Mouse (Mus musculus): ENCODE data around the gene Crot. TPM values are rescaled to one million over a fixed set of nuclear protein-coding genes. Genes with fewer than 3 reads are reported as not detected.

Gene Crot
- total and polyA plus RNA-seq, 3 experiments: 13.4 to 18.2 (median 13.5) TPM

DNA sequence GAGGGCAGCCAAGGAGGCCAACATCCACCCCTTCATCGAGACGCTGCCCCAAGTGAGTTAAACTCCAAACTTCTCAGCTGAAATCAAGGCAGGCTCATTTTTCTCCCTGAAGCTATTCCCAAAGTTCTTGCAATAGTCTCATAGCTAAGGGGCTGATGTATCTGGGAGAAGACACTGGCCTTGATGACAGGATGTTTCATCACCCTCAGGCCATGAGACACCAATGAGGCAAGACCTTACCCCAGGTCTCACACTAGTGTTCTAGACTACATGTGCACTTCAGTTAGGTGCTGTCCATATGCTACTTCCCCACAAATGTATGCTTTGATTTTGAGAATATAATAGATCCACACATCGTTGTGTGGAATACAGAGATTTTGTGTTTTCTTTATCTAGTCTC lies 41.6 kb downstream of the Crot start:
- Histone ChIP-seq H3K36me3 (replicated peaks in 1 of 2; ENCODE audit: control insufficient read depth in 1 of 2, insufficient read depth in 1 of 2, low read length in 1 of 2) (no peaks in the 10 kb centered on the region), H3K27ac (ENCODE audit: insufficient read depth, low read depth) (no peak overlapping the region), H3K4me2 (ENCODE audit: insufficient read depth, low read depth, poor library complexity, severe bottlenecking) (no peak overlapping the region), H3K79me2 (replicated peaks; ENCODE audit: control insufficient read depth, extremely low read depth, insufficient read depth, poor library complexity, severe bottlenecking) (no peaks in the 10 kb centered on the region), H3K9me3 (replicated peaks; ENCODE audit: low read length) (no peaks in the 10 kb centered on the region), H3K27me3 (replicated peaks) (no peaks in the 10 kb centered on the region), H3K4me1 (ENCODE audit: control insufficient read depth in 1 of 2, insufficient read depth in 2 of 2) (peaks cover 11 to 22% of the 10 kb centered on the region in 2 experiments), H3K4me3 (replicated peaks in 1 of 3; ENCODE audit: low read depth in 2 of 3, low read length in 2 of 3, poor library complexity in 1 of 3) (no peak overlapping the region), H3K9ac (ENCODE audit: insufficient read depth, low read depth) (no peak overlapping the region)
- in situ Hi-C loops (cut with MboI; ENCODE audit: low pct_ligation_motif_present, low pct_unique_long_range_greater_than_20kb, low sequenced_read_pairs): no loop called here
- no peak for DNase-seq (ENCODE audit: extremely low read depth)
- TF ChIP-seq NRF1 (IDR thresholded peaks at IDR 0.05; ENCODE audit: low read depth, low read length) (no peak), NELFE (IDR thresholded peaks at IDR 0.05; ENCODE audit: low read depth, low read length) (no peak)
- dilution Hi-C loops (cut with MboI; ENCODE audit: extremely low pct_ligation_motif_present, extremely low pct_unique_long_range_greater_than_20kb, low sequenced_read_pairs): no loop called here

GRCm38 (mm10) chr5:8953660-8954059 lies 43.5 kb downstream of the Crot start:
- TF ChIP-seq RCOR1 (conservative IDR thresholded peaks at IDR 0.05; ENCODE audit: low read depth, low read length) (no peak), ZKSCAN1 (IDR thresholded peaks at IDR 0.05; ENCODE audit: borderline replicate concordance, low read depth, low read length) (no peak), MXI1 (IDR thresholded peaks at IDR 0.05; ENCODE audit: low read depth, low read length) (no peak), MYC (IDR thresholded peaks at IDR 0.05; ENCODE audit: low read depth, low read length) (no peak), HCFC1 (IDR thresholded peaks at IDR 0.05; ENCODE audit: low read depth, low read length) (no peak), JUN (IDR thresholded peaks at IDR 0.05; ENCODE audit: insufficient read depth, low read depth, low read length) (no peak), TBP (conservative IDR thresholded peaks at IDR 0.05; ENCODE audit: low read depth, low read length) (no peak)
- Histone ChIP-seq H3K4me2 (ENCODE audit: insufficient read depth, low read depth, poor library complexity, severe bottlenecking) (no peak overlapping the region), H3K9me3 (replicated peaks; ENCODE audit: low read length) (no peaks in the 10 kb centered on the region), H3K9ac (ENCODE audit: insufficient read depth, low read depth) (no peak overlapping the region), H3K27ac (ENCODE audit: insufficient read depth, low read depth) (no peak overlapping the region), H3K27me3 (replicated peaks) (no peaks in the 10 kb centered on the region), H3K4me3 (replicated peaks in 1 of 3; ENCODE audit: low read depth in 2 of 3, low read length in 2 of 3, poor library complexity in 1 of 3) (no peak overlapping the region), H3K4me1 (ENCODE audit: control insufficient read depth in 1 of 2, insufficient read depth in 2 of 2) (peaks cover 11 to 22% of the 10 kb centered on the region in 2 experiments), H3K79me2 (replicated peaks; ENCODE audit: control insufficient read depth, extremely low read depth, insufficient read depth, poor library complexity, severe bottlenecking) (no peaks in the 10 kb centered on the region), H3K36me3 (replicated peaks in 1 of 2; ENCODE audit: control insufficient read depth in 1 of 2, insufficient read depth in 1 of 2, low read length in 1 of 2) (no peaks in the 10 kb centered on the region)
- in situ Hi-C loops (cut with MboI; ENCODE audit: low pct_ligation_motif_present, low pct_unique_long_range_greater_than_20kb, low sequenced_read_pairs) (no loop called here), dilution Hi-C loops (cut with MboI; ENCODE audit: extremely low pct_ligation_motif_present, extremely low pct_unique_long_range_greater_than_20kb, low sequenced_read_pairs) (no loop called here)
- DNase-seq (ENCODE audit: extremely low read depth): no peak

DNA sequence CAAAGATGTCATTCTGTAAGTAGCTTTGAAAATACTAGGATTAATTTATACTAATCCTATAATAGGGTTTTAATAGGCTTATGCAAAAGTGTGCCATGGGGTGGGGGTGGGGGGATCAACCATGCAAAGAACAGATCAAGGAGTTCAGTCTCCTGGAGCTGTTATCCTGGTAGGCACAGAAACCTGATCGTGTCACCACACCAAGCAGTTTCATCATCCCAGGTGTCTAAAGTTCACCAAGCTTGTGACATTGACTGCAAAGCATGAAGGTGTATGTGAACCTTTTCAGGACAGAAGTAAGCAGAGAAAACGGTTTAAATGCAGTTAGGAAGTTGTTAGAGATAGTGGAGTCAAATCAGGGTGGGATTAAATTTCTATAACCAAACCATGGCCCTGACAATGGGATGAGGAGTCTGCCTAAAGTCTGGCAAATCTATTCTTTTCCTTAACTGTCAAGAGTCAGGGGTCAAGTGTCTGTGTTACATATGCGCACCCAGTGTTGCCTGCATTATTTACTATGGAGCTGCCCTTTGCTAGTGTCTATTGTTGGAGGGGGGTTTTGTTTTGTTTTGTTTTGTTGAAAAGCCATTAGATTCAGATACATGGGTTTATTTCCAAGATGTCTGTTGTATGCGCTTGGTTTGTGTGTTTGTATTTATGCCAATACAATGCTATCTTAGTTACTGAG lies 49.6 kb downstream of the Crot start:
- dilution Hi-C loops (cut with MboI; ENCODE audit: extremely low pct_ligation_motif_present, extremely low pct_unique_long_range_greater_than_20kb, low sequenced_read_pairs) (no loop called here), in situ Hi-C loops (cut with MboI; ENCODE audit: low pct_ligation_motif_present, low pct_unique_long_range_greater_than_20kb, low sequenced_read_pairs) (loop anchor here (10.0 kb wide), 1 partner anchor 97 kb away; no protein-coding TSS in a partner anchor)
- Histone ChIP-seq H3K9ac (ENCODE audit: insufficient read depth, low read depth) (no peak overlapping the region), H3K79me2 (replicated peaks; ENCODE audit: control insufficient read depth, extremely low read depth, insufficient read depth, poor library complexity, severe bottlenecking) (no peaks in the 10 kb centered on the region), H3K36me3 (replicated peaks in 1 of 2; ENCODE audit: control insufficient read depth in 1 of 2, insufficient read depth in 1 of 2, low read length in 1 of 2) (no peaks in the 10 kb centered on the region), H3K27ac (ENCODE audit: insufficient read depth, low read depth) (no peak overlapping the region), H3K4me3 (replicated peaks in 1 of 3; ENCODE audit: low read depth in 2 of 3, low read length in 2 of 3, poor library complexity in 1 of 3) (no peak overlapping the region), H3K4me2 (ENCODE audit: insufficient read depth, low read depth, poor library complexity, severe bottlenecking) (no peak overlapping the region), H3K9me3 (replicated peaks; ENCODE audit: low read length) (no peaks in the 10 kb centered on the region), H3K4me1 (ENCODE audit: control insufficient read depth in 1 of 2, insufficient read depth in 2 of 2) (peaks cover 0 to 35% of the 10 kb centered on the region in 2 experiments; a peak in 2 of 4 replicates), H3K27me3 (replicated peaks) (no peaks in the 10 kb centered on the region)
- TF ChIP-seq POLR2A (IDR thresholded peaks at IDR 0.05; ENCODE audit: low read depth, low read length): no peak
- TF ChIP-seq TCF12 (IDR thresholded peaks at IDR 0.05; ENCODE audit: low read depth, low read length): no peak
- no peak for TF ChIP-seq MYC (IDR thresholded peaks at IDR 0.05; ENCODE audit: low read depth, low read length)
- TF ChIP-seq RCOR1 (conservative IDR thresholded peaks at IDR 0.05; ENCODE audit: low read depth, low read length): no peak
- no peak for TF ChIP-seq NRF1 (IDR thresholded peaks at IDR 0.05; ENCODE audit: low read depth, low read length)
- TF ChIP-seq RAD21 (IDR thresholded peaks at IDR 0.05; ENCODE audit: low read depth, low read length): no peak
- TF ChIP-seq JUN (IDR thresholded peaks at IDR 0.05; ENCODE audit: insufficient read depth, low read depth, low read length): no peak
- no peak for TF ChIP-seq GABPA (IDR thresholded peaks at IDR 0.05; ENCODE audit: insufficient replicate concordance, low read depth, low read length)
- TF ChIP-seq UBTF (IDR thresholded peaks at IDR 0.05; ENCODE audit: low read depth, low read length): no peak
- TF ChIP-seq SIN3A (IDR thresholded peaks at IDR 0.05; ENCODE audit: low read length): no peak
- TF ChIP-seq CHD2 (IDR thresholded peaks at IDR 0.05; ENCODE audit: low read length): no peak
- no peak for TF ChIP-seq MAFK (IDR thresholded peaks at IDR 0.05; ENCODE audit: insufficient replicate concordance, low read length)
- TF ChIP-seq CHD1 (IDR thresholded peaks at IDR 0.05; ENCODE audit: low read depth, low read length): no peak
- TF ChIP-seq TBP (conservative IDR thresholded peaks at IDR 0.05; ENCODE audit: low read depth, low read length): no peak
- no peak for TF ChIP-seq ETS1 (conservative IDR thresholded peaks at IDR 0.05; ENCODE audit: low read depth, low read length)
- no peak for TF ChIP-seq HCFC1 (IDR thresholded peaks at IDR 0.05; ENCODE audit: low read depth, low read length)
- TF ChIP-seq E2F4 (IDR thresholded peaks at IDR 0.05; ENCODE audit: insufficient replicate concordance, low read depth, low read length): no peak
- no peak for TF ChIP-seq ZC3H11A (IDR thresholded peaks at IDR 0.05; ENCODE audit: low read depth, low read length)
- TF ChIP-seq BHLHE40 (IDR thresholded peaks at IDR 0.05; ENCODE audit: low read depth, low read length): no peak
- TF ChIP-seq MEF2A (IDR thresholded peaks at IDR 0.05; ENCODE audit: borderline replicate concordance, low read depth, low read length): no peak
- DNase-seq (ENCODE audit: extremely low read depth): no peak
